Mouse (Mus musculus): Measurements from ENCODE around the gene Dmrta2. TPM values are rescaled to one million over a fixed set of nuclear protein-coding genes. Genes with fewer than 3 reads are reported as not detected.

Gene Dmrta2
- total and polyA plus RNA-seq, 3 experiments: 0.04 to 0.09 TPM; not detected in 1

GRCm38 (mm10) chr4:110019145-110019544 is 41.3 kb downstream of the Dmrta2 start:
- no peaks in the 10 kb centered on the region for H3K36me3 ChIP-seq (ENCODE audit: control insufficient read depth, insufficient read depth, low read length)
- H3K4me3 ChIP-seq: no peak overlapping the region
- H3K79me2 ChIP-seq (replicated peaks; ENCODE audit: control insufficient read depth, insufficient read depth, low read length): no peaks in the 10 kb centered on the region
- DNase-seq: no peak
- no peak overlapping the region for H3K27ac ChIP-seq
- H3K4me1 ChIP-seq (ENCODE audit: control insufficient read depth, insufficient read depth, low read length): no peaks in the 10 kb centered on the region
- H3K27me3 ChIP-seq (ENCODE audit: control insufficient read depth, insufficient read depth, low read length): no peaks in the 10 kb centered on the region; the same call in 1 of the 2 replicates
- no peak overlapping the region for H3K9ac ChIP-seq (ENCODE audit: low read depth, low read length)
- intact Hi-C loops (cut with DNase I): no loop called here
- TF ChIP-seq EP300 (IDR thresholded peaks at IDR 0.05; ENCODE audit: insufficient read depth, low read depth, low read length) (no peak), POLR2A (IDR thresholded peaks at IDR 0.05; ENCODE audit: insufficient read depth, low read depth, low read length) (no peak), CTCF (IDR thresholded peaks at IDR 0.05) (peak; percentile 43)
- 46% methylated on average over 9 of the region's 9 CpGs for WGBS

- H3K9ac ChIP-seq (ENCODE audit: low read depth, low read length): no peak overlapping the region
- H3K4me3 ChIP-seq: no peak overlapping the region
- WGBS: 12% methylated on average over 12 of the region's 12 CpGs
- peak; percentile 40 to 73 for DNase-seq
- intact Hi-C loops (cut with DNase I): loop anchor here (2.0 to 5.0 kb wide), 2 partner anchors 443 to 515 kb away; no protein-coding TSS in a partner anchor
- H3K27ac ChIP-seq: no peak overlapping the region
- no peaks in the 10 kb centered on the region; the same call in 1 of the 2 replicates for H3K27me3 ChIP-seq (ENCODE audit: control insufficient read depth, insufficient read depth, low read length)
- H3K79me2 ChIP-seq (replicated peaks; ENCODE audit: control insufficient read depth, insufficient read depth, low read length): no peaks in the 10 kb centered on the region
- H3K36me3 ChIP-seq (ENCODE audit: control insufficient read depth, insufficient read depth, low read length): no peaks in the 10 kb centered on the region
- no peaks in the 10 kb centered on the region for H3K4me1 ChIP-seq (ENCODE audit: control insufficient read depth, insufficient read depth, low read length)
- TF ChIP-seq CTCF (IDR thresholded peaks at IDR 0.05): peak; percentile 75
- TF ChIP-seq EP300 (IDR thresholded peaks at IDR 0.05; ENCODE audit: insufficient read depth, low read depth, low read length): no peak
These were observed 42.4 kb downstream of the Dmrta2 start for GRCm38 (mm10) chr4:110020255-110020654.

- WGBS: 14% methylated on average over 25 of the region's 25 CpGs
- Histone ChIP-seq H3K79me2 (replicated peaks; ENCODE audit: control insufficient read depth, insufficient read depth, low read length) (no peaks in the 10 kb centered on the region), H3K27me3 (ENCODE audit: control insufficient read depth, insufficient read depth, low read length) (no peaks in the 10 kb centered on the region; the same call in 1 of the 2 replicates), H3K27ac (no peak overlapping the region), H3K4me3 (no peak overlapping the region), H3K4me1 (ENCODE audit: control insufficient read depth, insufficient read depth, low read length) (no peaks in the 10 kb centered on the region), H3K36me3 (ENCODE audit: control insufficient read depth, insufficient read depth, low read length) (no peaks in the 10 kb centered on the region), H3K9ac (ENCODE audit: low read depth, low read length) (no peak overlapping the region)
- peak; percentile 87 for TF ChIP-seq CTCF (IDR thresholded peaks at IDR 0.05)
- TF ChIP-seq EP300 (IDR thresholded peaks at IDR 0.05; ENCODE audit: insufficient read depth, low read depth, low read length): peak; percentile 66; the same call in 1 of the 2 replicates
- no peak for TF ChIP-seq POLR2A (IDR thresholded peaks at IDR 0.05; ENCODE audit: insufficient read depth, low read depth, low read length)
- intact Hi-C loops (cut with DNase I): loop anchor here (1.0 to 5.0 kb wide), 3 partner anchors 263 to 517 kb away; no protein-coding TSS in a partner anchor
- peak; percentile 43 to 80 for DNase-seq
These were observed 44.2 kb downstream of the Dmrta2 start for GRCm38 (mm10) chr4:110021956-110022625.

GRCm38 (mm10) chr4:110028461-110029188 is 50.8 kb downstream of the Dmrta2 start:
- no peak overlapping the region for H3K9ac ChIP-seq (ENCODE audit: low read depth, low read length)
- no peak overlapping the region for H3K27ac ChIP-seq
- 62% methylated on average over 6 of the region's 6 CpGs for WGBS
- intact Hi-C loops (cut with DNase I): no loop called here
- DNase-seq: no peak
- TF ChIP-seq EP300 (IDR thresholded peaks at IDR 0.05; ENCODE audit: insufficient read depth, low read depth, low read length) (no peak), CTCF (IDR thresholded peaks at IDR 0.05) (peak; percentile 69), POLR2A (IDR thresholded peaks at IDR 0.05; ENCODE audit: insufficient read depth, low read depth, low read length) (no peak)
- no peak overlapping the region for H3K4me3 ChIP-seq
- no peaks in the 10 kb centered on the region for H3K79me2 ChIP-seq (replicated peaks; ENCODE audit: control insufficient read depth, insufficient read depth, low read length)
- no peaks in the 10 kb centered on the region for H3K4me1 ChIP-seq (ENCODE audit: control insufficient read depth, insufficient read depth, low read length)
- no peaks in the 10 kb centered on the region for H3K36me3 ChIP-seq (ENCODE audit: control insufficient read depth, insufficient read depth, low read length)
- H3K27me3 ChIP-seq (ENCODE audit: control insufficient read depth, insufficient read depth, low read length): no peaks in the 10 kb centered on the region

- WGBS: 84% methylated on average over 1 of the region's 1 CpGs
- Histone ChIP-seq H3K9ac (ENCODE audit: low read depth, low read length) (no peak overlapping the region), H3K4me1 (ENCODE audit: control insufficient read depth, insufficient read depth, low read length) (no peaks in the 10 kb centered on the region), H3K79me2 (replicated peaks; ENCODE audit: control insufficient read depth, insufficient read depth, low read length) (no peaks in the 10 kb centered on the region), H3K36me3 (ENCODE audit: control insufficient read depth, insufficient read depth, low read length) (no peaks in the 10 kb centered on the region), H3K4me3 (no peak overlapping the region), H3K27me3 (ENCODE audit: control insufficient read depth, insufficient read depth, low read length) (no peaks in the 10 kb centered on the region), H3K27ac (no peak overlapping the region)
- TF ChIP-seq EP300 (IDR thresholded peaks at IDR 0.05; ENCODE audit: insufficient read depth, low read depth, low read length): no peak
- TF ChIP-seq POLR2A (IDR thresholded peaks at IDR 0.05; ENCODE audit: insufficient read depth, low read depth, low read length): no peak
- no peak for TF ChIP-seq CTCF (IDR thresholded peaks at IDR 0.05)
- intact Hi-C loops (cut with DNase I): no loop called here
- DNase-seq: no peak
These were observed 51.6 kb downstream of the Dmrta2 start for GRCm38 (mm10) chr4:110029446-110029845.

Measured in heart, adult 2 months (tissue).